Mouse (Mus musculus) olfactory bulb, adult 2 months (tissue): ENCODE measurements around the gene Bace2.

Experiments
- CTCF ChIP-seq: fragments of 200-500 bp; IDR thresholded peaks from 2 replicates; pipeline ENCODE4 v1.5.1; 2012; ENCODE audit warnings: low read depth, mild to moderate bottlenecking, low read length, moderate library complexity; ENCODE audit not compliant: insufficient read depth
- POLR2A ChIP-seq: fragments of 200-500 bp; IDR thresholded peaks from 2 replicates; pipeline ENCODE4 v1.6.1; 2012; ENCODE audit warnings: mild to moderate bottlenecking, low read depth, low read length, moderate library complexity; ENCODE audit not compliant: insufficient read depth

DNA sequence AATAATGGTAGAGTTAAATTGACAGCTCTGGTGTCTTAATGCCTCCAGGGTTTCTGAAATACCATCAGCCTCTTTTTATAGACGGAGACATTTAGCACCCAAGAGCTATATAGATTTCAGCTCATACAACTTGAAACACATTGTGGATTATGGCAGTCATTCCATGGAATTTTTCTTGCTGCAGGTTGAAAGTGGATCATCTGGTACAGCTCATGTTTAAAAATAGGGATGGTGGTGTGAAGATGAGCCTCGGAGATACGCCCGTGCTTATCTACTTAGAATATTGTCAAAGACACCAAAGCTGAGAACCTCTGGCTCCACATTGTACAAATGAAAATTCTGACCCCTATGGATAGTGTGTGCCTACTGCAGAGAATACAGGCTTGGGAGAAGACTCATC is 73.5 kb downstream of the Bace2 start:
- TF ChIP-seq CTCF (no peak), POLR2A (no peak)
